Comparison of ENCODE assay signal across 20 mouse cellular contexts in the genomic region with DNA sequence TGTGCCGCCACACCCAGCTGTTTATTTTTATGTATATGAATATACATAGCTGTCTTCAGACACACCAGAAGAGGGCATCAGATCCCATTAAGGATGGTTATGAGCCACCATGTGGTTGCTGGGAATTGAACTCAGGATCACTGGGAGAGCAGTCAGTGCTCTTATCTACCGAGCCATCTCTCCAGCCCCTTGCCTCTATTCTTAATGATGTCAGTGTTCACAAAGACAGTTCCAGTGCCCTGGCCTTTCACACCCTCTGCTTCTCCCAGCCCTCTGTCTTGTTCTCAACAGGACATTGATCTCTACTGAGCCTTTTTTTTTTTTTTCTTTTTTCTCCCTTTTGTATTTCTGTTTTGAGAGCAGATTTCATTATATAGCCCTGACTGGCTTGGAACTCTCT. TPM values are rescaled to one million over a fixed set of nuclear protein-coding genes. Genes with fewer than 3 reads are reported as not detected.
"Had no signal": no experiment of that assay in that cellular context is flagged by ENCODE, and none has a peak within 500 bp of the region (broad histone marks: within the 10 kb centered on the region; RNA-seq: fewer than 3 reads in every experiment).

No protein-coding gene starts in this region.

- H3K9me3 ChIP-seq: limb, embryonic 10.5 days; limb, embryonic 13.5 days; liver, embryonic 12.5 days; liver, embryonic 15.5 days; midbrain, embryonic 12.5 days; midbrain, embryonic 15.5 days; neural tube, embryonic 12.5 days; neural tube, embryonic 15.5 days had no signal

- DNase-seq: kidney, adult 9 months; kidney, postnatal 14 days; kidney, postnatal 4 days; liver; lung, adult 2 months; lung, postnatal 14 days; lung, postnatal 4 days; right cerebral cortex, adult 18-20 months; right cerebral cortex, postnatal 14 days; right cerebral cortex, postnatal 4 days; thymus, postnatal 25 days had no signal

- H3K9ac ChIP-seq: limb, embryonic 13.5 days; liver, embryonic 12.5 days; liver, embryonic 15.5 days; midbrain, embryonic 12.5 days; midbrain, embryonic 15.5 days; neural tube, embryonic 12.5 days; neural tube, embryonic 15.5 days had no signal

- ATAC-seq: liver, embryonic 12.5 days; midbrain, embryonic 15.5 days had no signal

- H3K27me3 ChIP-seq: limb, embryonic 13.5 days; liver, embryonic 12.5 days; liver, embryonic 15.5 days; midbrain, embryonic 12.5 days; midbrain, embryonic 15.5 days; neural tube, embryonic 12.5 days; neural tube, embryonic 15.5 days had no signal

- H3K27ac ChIP-seq: limb, embryonic 10.5 days; limb, embryonic 13.5 days; liver, embryonic 12.5 days; liver, embryonic 15.5 days; midbrain, embryonic 12.5 days; midbrain, embryonic 15.5 days; neural tube, embryonic 12.5 days; neural tube, embryonic 15.5 days had no signal

- H3K4me1 ChIP-seq: limb, embryonic 13.5 days; midbrain, embryonic 12.5 days; midbrain, embryonic 15.5 days; neural tube, embryonic 12.5 days; neural tube, embryonic 15.5 days had no signal

- H3K4me3 ChIP-seq: limb, embryonic 10.5 days; limb, embryonic 13.5 days; liver, embryonic 12.5 days; liver, embryonic 15.5 days; midbrain, embryonic 12.5 days; midbrain, embryonic 15.5 days; neural tube, embryonic 12.5 days; neural tube, embryonic 15.5 days had no signal

- H3K4me2 ChIP-seq: limb, embryonic 13.5 days; liver, embryonic 12.5 days; liver, embryonic 15.5 days; midbrain, embryonic 12.5 days; midbrain, embryonic 15.5 days; neural tube, embryonic 12.5 days; neural tube, embryonic 15.5 days had no signal

RNA-seq across cellular contexts. Expression of gene Nxph4, which starts 51.2 kb away (rescaled TPM):
- total RNA-seq: megakaryocyte, adult 5-6 weeks had no signal
- polyA plus RNA-seq: liver, embryonic 15.5 days had no signal
